Mouse (Mus musculus): ENCODE data around the gene Plekhm1. TPM values are rescaled to one million over a fixed set of nuclear protein-coding genes. Genes with fewer than 3 reads are reported as not detected.
A peak's percentile ranks its signal among the peaks of the same experiment; 100 is the strongest.
"Not testable (repeated sequence)": the region's sequence is repeated elsewhere in the genome, so short reads cannot be mapped to it uniquely, and the experiment has no call there.

Plekhm1 gene
- total RNA-seq (2022), result 10 to 100 TPM; 21.9 to 27.6 (median 26.0) TPM

GRCm38 (mm10) chr11:103411981-103412949 is at the start of gene Plekhm1:
Plekhm1 (minus strand) TSS chr11:103412687.
- peak; percentile 94 for DNase-seq

GRCm38 (mm10) chr11:103451105-103451504 is 38.6 kb upstream of the Plekhm1 start:
- DNase-seq, result not testable (repeated sequence)

- not testable (repeated sequence) for DNase-seq
Observed at GRCm38 (mm10) chr11:103449721-103450120, 37.2 kb upstream of the Plekhm1 start.

- no peak for DNase-seq
Observed at GRCm38 (mm10) chr11:103443678-103444077, 31.2 kb upstream of the Plekhm1 start.

- no peak for DNase-seq
Observed at GRCm38 (mm10) chr11:103436282-103436681, 23.8 kb upstream of the Plekhm1 start.

GRCm38 (mm10) chr11:103425031-103425430 is 12.5 kb upstream of the Plekhm1 start:
- DNase-seq, result no peak

- no peak for DNase-seq
Observed at GRCm38 (mm10) chr11:103419667-103420066, 7.2 kb upstream of the Plekhm1 start.

- no peak for DNase-seq
Observed at GRCm38 (mm10) chr11:103419226-103419625, 6.7 kb upstream of the Plekhm1 start.

GRCm38 (mm10) chr11:103413516-103413915 is 1.0 kb upstream of the Plekhm1 start:
- no peak for DNase-seq

- no peak for DNase-seq
Observed at GRCm38 (mm10) chr11:103412950-103413423, 500 bp upstream of the Plekhm1 start.

GRCm38 (mm10) chr11:103411301-103411700 is 1.2 kb downstream of the Plekhm1 start:
- no peak for DNase-seq

- DNase-seq, result no peak
Observed at GRCm38 (mm10) chr11:103408880-103409279, 3.6 kb downstream of the Plekhm1 start.

GRCm38 (mm10) chr11:103407136-103407535 is 5.4 kb downstream of the Plekhm1 start:
- not testable (repeated sequence) for DNase-seq

- no peak for DNase-seq
Observed at GRCm38 (mm10) chr11:103406551-103406950, 5.9 kb downstream of the Plekhm1 start.

- DNase-seq, result no peak
Observed at GRCm38 (mm10) chr11:103405814-103406213, 6.7 kb downstream of the Plekhm1 start.

GRCm38 (mm10) chr11:103404618-103405017 is 7.9 kb downstream of the Plekhm1 start:
- DNase-seq, result no peak

- DNase-seq, result no peak
Observed at GRCm38 (mm10) chr11:103403776-103404175, 8.7 kb downstream of the Plekhm1 start.

GRCm38 (mm10) chr11:103402738-103403137 is 9.7 kb downstream of the Plekhm1 start:
- no peak for DNase-seq

- DNase-seq, result peak; percentile 39
Observed at GRCm38 (mm10) chr11:103402198-103402597, 10.3 kb downstream of the Plekhm1 start.

GRCm38 (mm10) chr11:103399986-103400385 is 12.5 kb downstream of the Plekhm1 start:
- peak; percentile 41 for DNase-seq

GRCm38 (mm10) chr11:103399050-103399449 is 13.4 kb downstream of the Plekhm1 start:
- DNase-seq, result no peak

GRCm38 (mm10) chr11:103396682-103397081 is 15.8 kb downstream of the Plekhm1 start:
- DNase-seq, result no peak

- DNase-seq, result no peak
Observed at GRCm38 (mm10) chr11:103396236-103396635, 16.3 kb downstream of the Plekhm1 start.

GRCm38 (mm10) chr11:103394604-103395003 is 17.9 kb downstream of the Plekhm1 start:
- no peak for DNase-seq

Data from adrenal gland, adult 8-10 months (tissue).